Comparison of ENCODE assay signal across 9 mouse cellular contexts in the genomic region with DNA sequence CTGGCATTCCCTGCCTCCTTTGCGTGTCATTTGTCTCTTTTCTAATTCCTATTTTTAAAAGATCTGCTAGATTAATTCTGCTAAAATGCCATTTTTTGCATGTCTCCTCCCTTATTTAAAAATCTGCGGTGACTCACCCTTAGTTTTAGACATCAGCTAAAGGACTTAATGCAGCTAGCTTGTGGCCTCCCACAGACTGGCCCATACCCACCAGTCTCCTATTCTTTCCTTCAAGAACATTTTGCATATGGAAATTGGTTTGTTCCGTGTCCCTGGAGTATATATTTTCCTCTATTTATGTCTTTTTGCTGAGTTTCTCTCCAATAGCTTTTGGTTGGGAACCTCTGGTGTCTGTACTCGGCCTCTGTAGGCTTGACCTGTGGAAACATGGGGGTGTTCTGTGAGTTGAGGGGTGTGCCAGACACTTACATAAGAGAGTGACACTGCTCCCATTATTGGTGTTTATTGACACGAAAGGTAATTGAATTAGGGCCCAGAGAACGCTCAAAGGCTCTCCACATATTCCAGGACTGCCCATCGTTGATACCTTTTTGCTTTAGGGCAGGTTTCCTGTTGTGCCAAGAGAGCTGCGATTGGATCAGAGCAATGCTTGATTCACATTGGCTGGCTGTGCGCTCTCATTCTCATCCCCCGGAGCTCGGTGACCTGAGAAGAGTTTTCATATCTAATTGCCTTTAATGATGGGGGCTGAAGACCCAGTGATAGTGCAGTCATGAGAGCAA.
DNase-seq lines count a peak whose midpoint lies in the region; ATAC-seq and TF ChIP-seq lines count a peak whose summit lies in the region.
"Had no signal": no experiment of that assay in that cellular context is flagged by ENCODE, and none has a peak within 500 bp of the region (broad histone marks: within the 10 kb centered on the region; RNA-seq: fewer than 3 reads in every experiment).

No protein-coding gene starts in this region.

- peak overlapping the region; percentile 41 for H3K4me2 ChIP-seq in limb, embryonic 12.5 days

- no peak for TF ChIP-seq CTCF in gastrocnemius, adult 2 months (IDR thresholded peaks at IDR 0.05)

- H3K4me3 ChIP-seq in gastrocnemius, adult 2 months: no peak overlapping the region
- peak overlapping the region; percentile 24; the same call in 1 of the 2 replicates for H3K4me3 ChIP-seq in forebrain, embryonic 10.5 days
- H3K4me3 ChIP-seq in limb, embryonic 12.5 days (replicated peaks): no peak overlapping the region

- H3K36me3 ChIP-seq in forebrain, embryonic 10.5 days (replicated peaks): no peaks in the 10 kb centered on the region
- H3K36me3 ChIP-seq in limb, embryonic 12.5 days: no peaks in the 10 kb centered on the region

- peak overlapping the region; percentile 32; the same call in 1 of the 2 replicates for H3K27ac ChIP-seq in gastrocnemius, adult 2 months
- no peak overlapping the region for H3K27ac ChIP-seq in forebrain, embryonic 10.5 days
- no peak overlapping the region for H3K27ac ChIP-seq in limb, embryonic 12.5 days

- intact Hi-C loops in gastrocnemius, adult 2 months (cut with DNase I): no loop called here
- intact Hi-C loops in gastrocnemius, postnatal 14 days (cut with DNase I; ENCODE audit: low total_unique reads): no loop called here

- 34% methylated on average over 11 of the region's 11 CpGs for WGBS in forebrain, embryonic 10.5 days
- 40% methylated on average over 11 of the region's 11 CpGs for WGBS in limb, embryonic 12.5 days

- H3K27me3 ChIP-seq in forebrain, embryonic 10.5 days (ENCODE audit: poor library complexity, severe bottlenecking): no peaks in the 10 kb centered on the region
- H3K27me3 ChIP-seq in limb, embryonic 12.5 days: no peaks in the 10 kb centered on the region

- ATAC-seq in limb, embryonic 12.5 days (ENCODE audit: insufficient number of reproducible peaks, insufficient read depth, low FRiP score, low TSS enrichment, low read depth): no peak

- no peak overlapping the region for H3K9ac ChIP-seq in limb, embryonic 12.5 days (replicated peaks)

- H3K4me1 ChIP-seq in forebrain, embryonic 10.5 days: peaks cover 70% of the 10 kb centered on the region
- peaks cover 61% of the 10 kb centered on the region for H3K4me1 ChIP-seq in limb, embryonic 12.5 days (replicated peaks)

- DNase-seq in gastrocnemius, adult 2 months: no peak
- DNase-seq in gastrocnemius, postnatal 14 days: no peak
- peak; percentile 38 for DNase-seq in 416B (ENCODE audit: low read depth)
- peak; percentile 23 for DNase-seq in forebrain, embryonic 10.5 days (ENCODE audit: extremely low spot score, low spot score)
- DNase-seq in ovary, postnatal 36 days (ENCODE audit: low spot score): no peak
- DNase-seq in right cerebral cortex, adult 2 months (ENCODE audit: low spot score in 2 of 2): no peak
- DNase-seq in thymus, postnatal 10 days (ENCODE audit: low spot score in 2 of 2): no peak
- DNase-seq: thymus, adult 2 months had no signal

- no peaks in the 10 kb centered on the region for H3K9me3 ChIP-seq in forebrain, embryonic 10.5 days
- H3K9me3 ChIP-seq in limb, embryonic 12.5 days: no peaks in the 10 kb centered on the region

Comparison
In these comparisons a context has a peak if more than half of its experiments do, and no peak if none do; other contexts are left out.
1. DNase-seq: peak in 416B (single experiment) and forebrain, embryonic 10.5 days (single experiment); none in gastrocnemius, adult 2 months (single experiment), gastrocnemius, postnatal 14 days (single experiment), ovary, postnatal 36 days (single experiment), right cerebral cortex, adult 2 months (0 of 2) and thymus, postnatal 10 days (0 of 2).